Comparison of ENCODE assay signal across 8 mouse cellular contexts in genomic region chr12:73687077-73688035, GRCm38 (mm10).
DNase-seq lines count a peak whose midpoint lies in the region; ATAC-seq lines count a peak whose summit lies in the region.

No protein-coding gene starts in this region.

- H3K36me3 ChIP-seq in midbrain, embryonic 10.5 days = no peaks in the 10 kb centered on the region
- no peaks in the 10 kb centered on the region for H3K36me3 ChIP-seq in midbrain, embryonic 11.5 days (ENCODE audit: control insufficient read depth, insufficient read depth, low read length)
- H3K36me3 ChIP-seq in embryonic facial prominence, embryonic 10.5 days (replicated peaks) = no peaks in the 10 kb centered on the region
- H3K36me3 ChIP-seq in limb, embryonic 15.5 days = no peaks in the 10 kb centered on the region

- no peak for ATAC-seq in midbrain, embryonic 11.5 days (ENCODE audit: low FRiP score)
- no peak for ATAC-seq in limb, embryonic 15.5 days (ENCODE audit: insufficient number of reproducible peaks, low FRiP score, low TSS enrichment, low read depth)
- ATAC-seq in megakaryocyte-erythroid progenitor cell, adult 5-6 weeks (replicated peaks; ENCODE audit: low FRiP score, low TSS enrichment, poor library complexity, severe bottlenecking) = no peak; the same call in 1 of the 2 replicates

- no peak overlapping the region for H3K4me3 ChIP-seq in midbrain, embryonic 10.5 days
- no peak overlapping the region for H3K4me3 ChIP-seq in midbrain, embryonic 11.5 days (ENCODE audit: low read depth, low read length)
- no peak overlapping the region for H3K4me3 ChIP-seq in embryonic facial prominence, embryonic 10.5 days
- no peak overlapping the region for H3K4me3 ChIP-seq in limb, embryonic 15.5 days

- no peaks in the 10 kb centered on the region for H3K9me3 ChIP-seq in midbrain, embryonic 10.5 days (replicated peaks)
- H3K9me3 ChIP-seq in midbrain, embryonic 11.5 days (ENCODE audit: control insufficient read depth, low read length) = no peaks in the 10 kb centered on the region
- H3K9me3 ChIP-seq in embryonic facial prominence, embryonic 10.5 days = no peaks in the 10 kb centered on the region
- H3K9me3 ChIP-seq in limb, embryonic 15.5 days = no peaks in the 10 kb centered on the region

- H3K4me1 ChIP-seq in midbrain, embryonic 10.5 days = no peaks in the 10 kb centered on the region
- H3K4me1 ChIP-seq in midbrain, embryonic 11.5 days (ENCODE audit: control insufficient read depth, insufficient read depth, low read length) = no peaks in the 10 kb centered on the region
- peaks cover 19% of the 10 kb centered on the region for H3K4me1 ChIP-seq in embryonic facial prominence, embryonic 10.5 days
- peaks cover 9% of the 10 kb centered on the region for H3K4me1 ChIP-seq in limb, embryonic 15.5 days

- H3K27ac ChIP-seq in midbrain, embryonic 10.5 days (replicated peaks) = no peak overlapping the region
- no peak overlapping the region for H3K27ac ChIP-seq in midbrain, embryonic 11.5 days (ENCODE audit: low read depth, low read length)
- no peak overlapping the region for H3K27ac ChIP-seq in embryonic facial prominence, embryonic 10.5 days (replicated peaks)
- H3K27ac ChIP-seq in limb, embryonic 15.5 days = 0 out of 2 replicates have a peak overlapping the region, but pooled peaks have one; percentile 24

- no peaks in the 10 kb centered on the region for H3K27me3 ChIP-seq in midbrain, embryonic 10.5 days (ENCODE audit: low read depth, poor library complexity, severe bottlenecking)
- H3K27me3 ChIP-seq in midbrain, embryonic 11.5 days (ENCODE audit: control insufficient read depth, insufficient read depth, low read length) = no peaks in the 10 kb centered on the region
- H3K27me3 ChIP-seq in embryonic facial prominence, embryonic 10.5 days (replicated peaks; ENCODE audit: low read depth, poor library complexity, severe bottlenecking) = no peaks in the 10 kb centered on the region
- no peaks in the 10 kb centered on the region for H3K27me3 ChIP-seq in limb, embryonic 15.5 days

- H3K4me2 ChIP-seq in midbrain, embryonic 11.5 days = no peak overlapping the region
- H3K4me2 ChIP-seq in limb, embryonic 15.5 days = no peak overlapping the region

- H3K9ac ChIP-seq in midbrain, embryonic 11.5 days (ENCODE audit: low read length) = no peak overlapping the region
- no peak overlapping the region for H3K9ac ChIP-seq in limb, embryonic 15.5 days

- intact Hi-C loops in heart, postnatal 14 days (cut with DNase I) = no loop called here

- peak; percentile 25 for DNase-seq in midbrain, embryonic 10.5 days (ENCODE audit: low spot score)
- DNase-seq in midbrain, embryonic 11.5 days (ENCODE audit: low spot score, missing footprints) = no peak
- peak; percentile 59 for DNase-seq in embryonic facial prominence, embryonic 10.5 days (ENCODE audit: low spot score)
- DNase-seq in heart, postnatal 14 days = peak; percentile 70 to 82
- peak; percentile 16 for DNase-seq in ovary, adult 18-20 months (ENCODE audit: low spot score)
- DNase-seq in layer of hippocampus, postnatal 14 days (ENCODE audit: low spot score in 2 of 2) = no peak

- 82% methylated on average over 20 of the region's 20 CpGs for WGBS in midbrain, embryonic 10.5 days
- 83% methylated on average over 20 of the region's 20 CpGs for WGBS in midbrain, embryonic 11.5 days
- WGBS in embryonic facial prominence, embryonic 10.5 days = 75% methylated on average over 20 of the region's 20 CpGs
- 46% methylated on average over 20 of the region's 20 CpGs for WGBS in limb, embryonic 15.5 days

Comparison
In these comparisons a context has a peak if more than half of its experiments do, and no peak if none do; other contexts are left out.
1. DNase-seq: peak in midbrain, embryonic 10.5 days (single experiment), embryonic facial prominence, embryonic 10.5 days (single experiment), heart, postnatal 14 days (2 of 2) and ovary, adult 18-20 months (single experiment); none in midbrain, embryonic 11.5 days (single experiment) and layer of hippocampus, postnatal 14 days (0 of 2).